Comparison of ENCODE assay signal across 25 mouse cellular contexts in genomic region chr13:91456041-91456440, GRCm38 (mm10).
"Had no signal": no experiment of that assay in that cellular context is flagged by ENCODE, and none has a peak within 500 bp of the region (broad histone marks: within the 10 kb centered on the region; RNA-seq: fewer than 3 reads in every experiment).

No protein-coding gene starts in this region.

- DNase-seq: gastrocnemius, postnatal 14 days; gastrocnemius, postnatal 36 days; heart, adult 11 months; heart, adult 2 months; heart, postnatal 14 days; heart, postnatal 36 days; kidney, adult 11 months; kidney, adult 2 months; kidney, adult 9 months; kidney, postnatal 14 days; kidney, postnatal 36 days; left cerebral cortex, postnatal 4 days; liver, embryonic 13.5 days had no signal

- H3K36me3 ChIP-seq: heart, embryonic 13.5 days; heart, embryonic 15.5 days; hindbrain, embryonic 13.5 days; hindbrain, embryonic 15.5 days; kidney, embryonic 15.5 days; limb, embryonic 13.5 days; limb, embryonic 15.5 days; liver, embryonic 13.5 days; liver, embryonic 15.5 days had no signal

- H3K9me3 ChIP-seq: heart, embryonic 13.5 days; heart, embryonic 15.5 days; hindbrain, embryonic 13.5 days; hindbrain, embryonic 15.5 days; kidney, embryonic 15.5 days; limb, embryonic 13.5 days; limb, embryonic 15.5 days; liver, embryonic 13.5 days; liver, embryonic 15.5 days had no signal

- ATAC-seq: hindbrain, postnatal 0 days; intestine, embryonic 16.5 days had no signal

- H3K9ac ChIP-seq: heart, embryonic 13.5 days; heart, embryonic 15.5 days; hindbrain, embryonic 13.5 days; hindbrain, embryonic 15.5 days; kidney, embryonic 15.5 days; limb, embryonic 13.5 days; limb, embryonic 15.5 days; liver, embryonic 13.5 days; liver, embryonic 15.5 days had no signal

- H3K27ac ChIP-seq: heart, adult 2 months; heart, embryonic 13.5 days; heart, embryonic 15.5 days; hindbrain, embryonic 13.5 days; hindbrain, embryonic 15.5 days; hindbrain, postnatal 0 days; kidney, embryonic 15.5 days; kidney, postnatal 0 days; limb, embryonic 13.5 days; limb, embryonic 15.5 days had no signal

- H3K4me2 ChIP-seq: heart, embryonic 11.5 days; heart, embryonic 13.5 days; heart, embryonic 15.5 days; hindbrain, embryonic 13.5 days; hindbrain, embryonic 15.5 days; kidney, embryonic 15.5 days; limb, embryonic 13.5 days; limb, embryonic 15.5 days had no signal

- H3K27me3 ChIP-seq: heart, embryonic 13.5 days; heart, embryonic 15.5 days; hindbrain, embryonic 13.5 days; hindbrain, embryonic 15.5 days; kidney, embryonic 15.5 days; limb, embryonic 13.5 days; limb, embryonic 15.5 days; liver, embryonic 13.5 days; liver, embryonic 15.5 days had no signal

- H3K4me3 ChIP-seq: heart, adult 2 months; heart, embryonic 13.5 days; heart, embryonic 15.5 days; hindbrain, embryonic 13.5 days; hindbrain, embryonic 15.5 days; kidney, embryonic 15.5 days; limb, embryonic 13.5 days; limb, embryonic 15.5 days; liver, embryonic 13.5 days; liver, embryonic 15.5 days had no signal
